Mouse (Mus musculus) kidney, embryonic 15.5 days (tissue): ENCODE data around the gene Crybb1. TPM values are rescaled to one million over a fixed set of nuclear protein-coding genes. Genes with fewer than 3 reads are reported as not detected.

Source experiments
- ATAC-seq: fragments of 200-750 bp; cut with Nextera tagmentation; replicated peaks from 2 replicates; pipeline ENCODE4 v1.8.0; 2017; ENCODE audit warnings: moderate TSS enrichment; ENCODE audit not compliant: low FRiP score
- H3K27ac ChIP-seq: fragments of 300-500 bp; sonication (generic); 2 replicates; pipeline ENCODE4 v1.5.1; 2015; ENCODE audit warnings: mild to moderate bottlenecking, inconsistent platforms
- H3K27me3 ChIP-seq: fragments of 300-500 bp; sonication (generic); 2 replicates; pipeline ENCODE4 v1.6.1; 2015; ENCODE audit warnings: inconsistent platforms
- H3K36me3 ChIP-seq: fragments of 300-500 bp; sonication (generic); 2 replicates; pipeline ENCODE4 v1.6.1; 2015; ENCODE audit warnings: inconsistent platforms
- H3K4me1 ChIP-seq: fragments of 300-500 bp; sonication (generic); 2 replicates; pipeline ENCODE4 v1.6.1; 2015; ENCODE audit warnings: inconsistent platforms
- H3K4me2 ChIP-seq: fragments of 300-500 bp; sonication (generic); 2 replicates; pipeline ENCODE4 v1.6.1; 2015; ENCODE audit warnings: moderate library complexity, mild to moderate bottlenecking, inconsistent platforms
- H3K4me3 ChIP-seq: fragments of 300-500 bp; sonication (generic); replicated peaks from 2 replicates; pipeline ENCODE4 v1.5.1; 2015; ENCODE audit warnings: mild to moderate bottlenecking, inconsistent platforms
- H3K9ac ChIP-seq: fragments of 300-500 bp; sonication (generic); 2 replicates; pipeline ENCODE4 v1.6.1; 2015; ENCODE audit warnings: mild to moderate bottlenecking, inconsistent platforms
- H3K9me3 ChIP-seq: fragments of 300-500 bp; sonication (generic); replicated peaks from 2 replicates; pipeline ENCODE4 v1.6.1; 2016; ENCODE audit warnings: inconsistent platforms
- WGBS: fragments of 180-500 bp; shearing (Covaris S2); methylation state at CpG from one replicate; pipeline ENCODE4 v1.1.7; 2015; ENCODE audit warnings: mixed read lengths; 5-methylcytosine and 5-hydroxymethylcytosine counted together
- polyA plus RNA-seq: library from polyadenylated mRNA; unstranded; fragments of >200 nt; fragmentation: Nextera tagmentation; extraction: Ambion mirVana; gene quantifications from 2 replicates; pipeline ENCODE4 v1.2.1, GENCODE M21; 2015

The Crybb1 gene
- polyA plus RNA-seq, 1 experiment from 2014 or later: 2.4 TPM

DNA sequence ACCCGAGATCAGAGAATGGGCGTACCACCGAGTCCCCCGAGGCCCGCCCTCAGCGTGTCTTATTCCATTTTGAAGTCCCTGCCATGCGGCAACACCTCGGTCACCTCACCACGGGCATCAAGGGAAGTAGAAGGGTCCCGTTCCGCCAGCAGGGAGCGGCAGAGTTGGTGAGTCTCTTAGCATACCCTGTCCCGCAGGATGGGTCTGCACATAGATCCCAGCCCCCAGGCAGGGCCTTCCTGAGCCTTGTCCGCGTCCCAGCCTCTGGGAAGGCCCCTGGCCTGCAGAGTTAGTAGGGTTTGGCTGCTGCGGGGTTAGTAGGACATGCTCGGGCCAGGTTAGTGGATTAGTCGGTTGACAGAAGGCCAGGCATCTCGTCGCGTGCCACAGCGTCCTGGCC, 38.6 kb upstream of the Crybb1 start:
- Histone ChIP-seq H3K4me3 (no peak overlapping the region), H3K27ac (no peak overlapping the region), H3K9me3 (no peaks in the 10 kb centered on the region), H3K9ac (no peak overlapping the region), H3K27me3 (0 out of 2 replicates have a peak, but pooled peaks cover 3% of the 10 kb centered on the region), H3K4me1 (peaks cover 30% of the 10 kb centered on the region), H3K36me3 (no peaks in the 10 kb centered on the region), H3K4me2 (no peak overlapping the region)
- no peak for ATAC-seq
- WGBS: 61% methylated on average over 22 of the region's 22 CpGs

GRCm38 (mm10) chr5:112218679-112219078, 36.9 kb upstream of the Crybb1 start:
- no peak overlapping the region for H3K4me3 ChIP-seq
- no peaks in the 10 kb centered on the region for H3K9me3 ChIP-seq
- peaks cover 13% of the 10 kb centered on the region for H3K27me3 ChIP-seq
- H3K27ac ChIP-seq: no peak overlapping the region
- H3K4me1 ChIP-seq: peaks cover 30% of the 10 kb centered on the region
- 78% methylated on average over 4 of the region's 4 CpGs for WGBS
- H3K36me3 ChIP-seq: no peaks in the 10 kb centered on the region
- H3K4me2 ChIP-seq: no peak overlapping the region
- ATAC-seq: no peak
- no peak overlapping the region for H3K9ac ChIP-seq

DNA sequence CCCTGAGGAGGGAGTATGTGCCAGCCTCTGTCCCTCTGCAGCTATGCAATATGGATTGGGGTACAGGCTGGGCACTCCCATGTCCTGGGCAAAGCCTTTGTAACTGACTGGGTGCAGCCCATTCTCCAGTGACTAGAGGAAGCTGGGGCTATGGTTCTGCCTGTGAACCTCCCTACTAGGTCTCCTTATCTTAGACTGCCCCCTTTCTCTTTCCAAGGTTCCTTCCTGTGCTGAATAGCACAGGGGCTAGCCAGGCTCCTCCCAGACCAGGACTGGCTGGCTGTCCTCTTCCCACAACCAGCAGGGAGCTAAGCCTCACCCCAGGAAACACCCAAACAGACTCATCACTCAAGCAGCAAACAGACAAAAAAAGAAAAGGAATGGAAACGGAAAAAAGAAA, 36.2 kb upstream of the Crybb1 start:
- H3K4me2 ChIP-seq: no peak overlapping the region
- H3K27ac ChIP-seq: 0 out of 2 replicates have a peak overlapping the region, but pooled peaks have one; percentile 5
- no peak for ATAC-seq
- peaks cover 24% of the 10 kb centered on the region for H3K4me1 ChIP-seq
- H3K27me3 ChIP-seq: peaks cover 20% of the 10 kb centered on the region
- no peak overlapping the region for H3K9ac ChIP-seq
- no peak overlapping the region for H3K4me3 ChIP-seq
- H3K9me3 ChIP-seq: no peaks in the 10 kb centered on the region
- WGBS: 7% methylated on average over 1 of the region's 1 CpGs
- H3K36me3 ChIP-seq: no peaks in the 10 kb centered on the region

DNA sequence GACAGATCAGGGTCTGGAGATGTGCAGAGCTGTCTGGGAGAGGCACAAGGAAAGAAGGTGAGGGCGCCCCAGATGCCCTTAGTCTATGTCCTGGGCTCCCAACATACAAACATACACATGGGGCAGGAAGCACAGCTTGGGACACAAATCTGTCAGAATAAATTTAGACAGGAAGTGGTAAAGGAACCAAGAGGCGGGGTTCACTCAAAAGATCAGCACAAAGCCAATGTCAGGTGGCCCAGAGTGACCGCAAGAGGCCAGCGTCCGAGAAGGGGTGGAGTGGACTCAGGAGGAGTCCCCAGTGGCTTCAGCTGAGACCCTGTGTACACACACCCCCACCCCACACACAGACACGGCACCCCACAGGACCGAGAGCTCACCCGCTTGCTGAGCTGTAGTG, 35.4 kb upstream of the Crybb1 start:
- Histone ChIP-seq H3K36me3 (no peaks in the 10 kb centered on the region), H3K4me3 (no peak overlapping the region), H3K4me2 (no peak overlapping the region), H3K4me1 (peaks cover 21% of the 10 kb centered on the region), H3K9ac (no peak overlapping the region), H3K27me3 (peaks cover 28% of the 10 kb centered on the region), H3K9me3 (no peaks in the 10 kb centered on the region), H3K27ac (no peak overlapping the region)
- WGBS: 72% methylated on average over 8 of the region's 8 CpGs
- ATAC-seq: no peak

- ATAC-seq: no peak
- Histone ChIP-seq H3K36me3 (no peaks in the 10 kb centered on the region), H3K27ac (no peak overlapping the region), H3K9ac (no peak overlapping the region), H3K4me3 (no peak overlapping the region), H3K4me2 (no peak overlapping the region), H3K9me3 (no peaks in the 10 kb centered on the region), H3K4me1 (peaks cover 26% of the 10 kb centered on the region), H3K27me3 (peaks cover 78% of the 10 kb centered on the region)
- 63% methylated on average over 6 of the region's 6 CpGs for WGBS
Observed at GRCm38 (mm10) chr5:112225591-112225990, 30.0 kb upstream of the Crybb1 start.

- Histone ChIP-seq H3K4me2 (peak overlapping the region; percentile 67), H3K4me3 (peak overlapping the region; percentile 43), H3K9me3 (no peaks in the 10 kb centered on the region), H3K27me3 (peaks cover 94% of the 10 kb centered on the region), H3K27ac (no peak overlapping the region), H3K36me3 (no peaks in the 10 kb centered on the region), H3K9ac (no peak overlapping the region; the same call in 1 of the 2 replicates), H3K4me1 (peaks cover 26% of the 10 kb centered on the region)
- peak; percentile 42 for ATAC-seq
- under 1% methylated on average over 30 of the region's 30 CpGs for WGBS
Observed at GRCm38 (mm10) chr5:112227354-112227753, 28.3 kb upstream of the Crybb1 start.

DNA sequence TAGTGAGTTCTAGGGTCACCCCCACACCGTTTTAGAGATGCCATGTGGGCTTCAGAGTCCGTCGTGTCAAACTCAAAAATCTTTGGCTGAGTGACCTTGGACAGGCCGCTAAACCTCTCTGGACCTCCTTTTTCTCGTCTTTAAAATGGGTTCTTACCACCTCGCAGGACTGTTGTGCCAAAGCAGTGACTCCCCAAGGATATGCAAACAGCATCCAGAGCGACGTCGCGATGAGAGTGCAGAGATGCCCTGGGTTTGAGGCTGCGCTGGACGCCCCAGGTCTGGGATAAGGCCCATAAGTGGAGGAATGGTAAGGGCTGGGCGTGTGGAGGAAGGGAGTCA, 27.7 kb upstream of the Crybb1 start:
- H3K4me1 ChIP-seq: peaks cover 26% of the 10 kb centered on the region
- H3K9ac ChIP-seq: no peak overlapping the region
- H3K9me3 ChIP-seq: no peaks in the 10 kb centered on the region
- 3% methylated on average over 13 of the region's 13 CpGs for WGBS
- no peak overlapping the region for H3K27ac ChIP-seq
- no peaks in the 10 kb centered on the region for H3K36me3 ChIP-seq
- H3K4me3 ChIP-seq: peak overlapping the region; percentile 43
- peaks cover 92% of the 10 kb centered on the region for H3K27me3 ChIP-seq
- peak overlapping the region; percentile 67 for H3K4me2 ChIP-seq
- ATAC-seq: 0 out of 2 replicates have a peak, but pooled peaks have one; percentile 27

DNA sequence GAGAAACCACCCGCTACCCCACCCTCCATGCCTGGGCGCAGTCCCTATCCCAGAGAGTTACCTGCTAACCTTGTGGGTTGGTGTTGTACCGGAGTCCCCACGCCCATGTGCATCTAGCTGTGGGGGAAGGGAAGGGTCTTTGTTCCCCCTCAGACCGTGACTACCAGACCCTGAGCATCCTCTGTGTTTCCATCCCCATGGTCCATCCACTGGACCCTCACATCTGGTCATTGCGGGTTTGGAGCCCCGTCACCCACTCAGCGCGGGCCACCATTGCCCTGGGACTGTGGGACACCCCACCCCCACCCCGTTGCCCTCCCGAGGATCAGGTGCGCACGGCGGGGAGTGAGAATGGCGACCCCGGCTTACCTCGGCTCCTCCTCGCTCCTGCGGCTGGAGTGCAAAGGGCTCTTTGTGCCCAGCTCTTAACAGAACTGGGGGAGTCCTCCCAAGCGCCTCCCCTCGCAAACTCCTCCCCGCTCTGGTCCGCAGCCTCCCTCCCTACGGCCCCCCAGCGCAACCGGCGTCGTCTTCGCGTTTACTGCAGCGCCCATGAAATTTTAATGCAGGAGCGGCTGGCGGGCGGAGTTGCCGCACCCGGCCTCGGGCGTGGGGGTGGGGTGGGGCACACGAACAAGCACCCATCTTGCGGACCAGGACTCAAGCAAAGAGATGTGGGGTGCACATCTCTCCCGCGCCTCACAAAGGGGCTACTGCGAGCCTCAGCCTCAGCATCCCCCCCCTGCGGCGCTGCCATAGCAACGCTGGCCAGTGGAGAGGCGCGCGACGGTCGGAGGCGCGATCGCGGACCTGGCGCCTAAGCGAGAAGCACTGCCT, 27.2 kb upstream of the Crybb1 start:
- Histone ChIP-seq H3K4me2 (peak overlapping the region; percentile 67), H3K27ac (no peak overlapping the region), H3K4me3 (peak overlapping the region; percentile 43), H3K4me1 (peaks cover 26% of the 10 kb centered on the region), H3K36me3 (no peaks in the 10 kb centered on the region), H3K9ac (no peak overlapping the region), H3K27me3 (peaks cover 86% of the 10 kb centered on the region), H3K9me3 (no peaks in the 10 kb centered on the region)
- ATAC-seq: peak; percentile 30; the same call in 1 of the 2 replicates
- WGBS: under 1% methylated on average over 56 of the region's 57 CpGs

GRCm38 (mm10) chr5:112235806-112236205, 19.8 kb upstream of the Crybb1 start:
- Histone ChIP-seq H3K27me3 (peaks cover 38% of the 10 kb centered on the region), H3K4me3 (no peak overlapping the region), H3K36me3 (no peaks in the 10 kb centered on the region), H3K4me2 (no peak overlapping the region), H3K27ac (no peak overlapping the region), H3K9ac (no peak overlapping the region), H3K4me1 (peaks cover 9% of the 10 kb centered on the region), H3K9me3 (no peaks in the 10 kb centered on the region)
- ATAC-seq: no peak
- 73% methylated on average over 5 of the region's 5 CpGs for WGBS

GRCm38 (mm10) chr5:112236631-112237030, 19.0 kb upstream of the Crybb1 start:
- WGBS: 87% methylated on average over 2 of the region's 2 CpGs
- Histone ChIP-seq H3K27ac (no peak overlapping the region), H3K9me3 (no peaks in the 10 kb centered on the region), H3K4me1 (peaks cover 18% of the 10 kb centered on the region), H3K4me2 (no peak overlapping the region), H3K4me3 (no peak overlapping the region), H3K27me3 (peaks cover 30% of the 10 kb centered on the region), H3K36me3 (no peaks in the 10 kb centered on the region), H3K9ac (no peak overlapping the region)
- no peak for ATAC-seq

GRCm38 (mm10) chr5:112237439-112237838, 18.2 kb upstream of the Crybb1 start:
- peaks cover 26% of the 10 kb centered on the region for H3K4me1 ChIP-seq
- peak overlapping the region; percentile 9; the same call in 1 of the 2 replicates for H3K27ac ChIP-seq
- peak; percentile 30; the same call in 1 of the 2 replicates for ATAC-seq
- H3K4me2 ChIP-seq: peak overlapping the region; percentile 45
- H3K36me3 ChIP-seq: no peaks in the 10 kb centered on the region
- 4% methylated on average over 16 of the region's 16 CpGs for WGBS
- peaks cover 24% of the 10 kb centered on the region for H3K27me3 ChIP-seq
- no peak overlapping the region for H3K4me3 ChIP-seq
- no peaks in the 10 kb centered on the region for H3K9me3 ChIP-seq
- no peak overlapping the region for H3K9ac ChIP-seq

DNA sequence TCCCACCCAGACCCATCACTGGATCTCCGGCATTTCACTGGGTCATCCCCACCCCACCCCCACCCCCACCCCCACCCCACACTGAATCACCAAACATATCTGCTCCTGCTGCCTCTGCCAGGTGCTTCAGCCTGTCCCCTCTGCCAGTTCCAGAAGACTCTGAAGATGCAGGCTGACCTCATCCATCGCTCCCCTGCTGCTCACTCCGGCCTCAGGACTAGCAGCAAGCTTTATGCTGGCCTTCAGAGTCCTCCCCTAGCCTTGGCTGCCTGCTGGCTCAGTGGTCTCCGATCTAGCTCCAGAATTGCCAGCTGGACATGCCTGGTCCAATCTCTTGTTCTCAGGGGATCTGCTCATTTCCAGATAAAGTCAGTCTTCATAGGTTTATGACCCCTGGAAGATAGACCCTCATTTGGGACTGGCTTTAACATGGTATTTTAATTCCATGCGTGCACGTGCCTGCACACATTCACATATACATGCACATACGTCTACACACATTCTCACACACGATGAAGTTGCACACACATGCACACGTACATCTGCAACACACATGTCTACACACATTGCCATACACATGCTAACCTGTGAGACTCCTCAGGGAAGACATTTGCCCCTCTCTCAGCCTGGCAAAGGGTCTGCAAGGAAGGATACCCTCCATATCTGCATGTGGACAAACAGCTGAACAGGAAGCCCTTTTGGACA, 17.6 kb upstream of the Crybb1 start:
- Histone ChIP-seq H3K27ac (no peak overlapping the region), H3K4me2 (peak overlapping the region; percentile 45)

More for the DNA sequence above, 17.6 kb upstream of the Crybb1 start:
- Histone ChIP-seq H3K36me3 (no peaks in the 10 kb centered on the region), H3K9ac (no peak overlapping the region), H3K4me1 (peaks cover 31% of the 10 kb centered on the region), H3K9me3 (no peaks in the 10 kb centered on the region; the same call in 1 of the 2 replicates), H3K4me3 (no peak overlapping the region), H3K27me3 (peaks cover 24% of the 10 kb centered on the region)
- 52% methylated on average over 9 of the region's 9 CpGs for WGBS
- no peak for ATAC-seq
